Mouse (Mus musculus) lung, embryonic 16.5 days (tissue): ENCODE measurements at regions not wholly inside any gene's neighbourhood (a gene's known extent, or its start where the extent isn't known, plus 50 kb on each side); places are given as distances from the start of the nearest gene placed in this dataset.
A peak's percentile ranks its signal among the peaks of the same experiment; 100 is the strongest.

ENCODE experiments used
- ATAC-seq: fragments of 200-750 bp; cut with Nextera tagmentation; 2 replicates; pipeline ENCODE4 v1.8.0; 2017; ENCODE audit warnings: low read depth, mild to moderate bottlenecking, moderate library complexity
- H3K27ac ChIP-seq: fragments of 300-500 bp; sonication (generic); 2 replicates; pipeline ENCODE4 v1.5.1; 2014; ENCODE audit warnings: mild to moderate bottlenecking, control low read depth, low read length
- H3K27me3 ChIP-seq: fragments of 300-500 bp; sonication (generic); 2 replicates; pipeline ENCODE4 v1.6.1; 2014; ENCODE audit warnings: low read depth, low read length, mixed read lengths; ENCODE audit not compliant: control insufficient read depth, insufficient read depth
- H3K36me3 ChIP-seq: fragments of 300-500 bp; sonication (generic); 2 replicates; pipeline ENCODE4 v1.6.1; 2014; ENCODE audit warnings: low read length; ENCODE audit not compliant: control insufficient read depth, insufficient read depth
- H3K4me1 ChIP-seq: fragments of 300-500 bp; sonication (generic); replicated peaks from 2 replicates; pipeline ENCODE4 v1.6.1; 2014; ENCODE audit warnings: low read length, mixed read lengths; ENCODE audit not compliant: control insufficient read depth, insufficient read depth
- H3K4me2 ChIP-seq: fragments of 300-500 bp; sonication (generic); 2 replicates; pipeline ENCODE4 v1.6.1; 2014; ENCODE audit warnings: low read depth, low read length, control low read depth
- H3K4me3 ChIP-seq: fragments of 300-500 bp; sonication (generic); 2 replicates; pipeline ENCODE4 v1.5.1; 2014; ENCODE audit warnings: mild to moderate bottlenecking, low read length, control low read depth
- H3K9ac ChIP-seq: fragments of 300-500 bp; sonication (generic); 2 replicates; pipeline ENCODE4 v1.6.1; 2014; ENCODE audit warnings: low read length, control low read depth
- H3K9me3 ChIP-seq: fragments of 300-500 bp; sonication (generic); 2 replicates; pipeline ENCODE4 v1.6.1; 2016; ENCODE audit warnings: low read length; ENCODE audit not compliant: control insufficient read depth
- WGBS: fragments of 180-500 bp; shearing (Covaris S2); extraction: QIAGEN DNeasy Blood & Tissue Kit; methylation state at CpG from one replicate; pipeline ENCODE4 v1.1.7; 2014; 5-methylcytosine and 5-hydroxymethylcytosine counted together

GRCm38 (mm10) chr1:164538304-164539043 lies 80.3 kb upstream of the Atp1b1 start:
- Histone ChIP-seq H3K4me2 (no peak overlapping the region), H3K27ac (no peak overlapping the region), H3K9ac (no peak overlapping the region), H3K27me3 (no peaks in the 10 kb centered on the region), H3K36me3 (no peaks in the 10 kb centered on the region), H3K4me3 (no peak overlapping the region), H3K9me3 (no peaks in the 10 kb centered on the region), H3K4me1 (no peaks in the 10 kb centered on the region; the same call in 1 of the 2 replicates)
- 58% methylated on average over 5 of the region's 5 CpGs for WGBS
- no peak for ATAC-seq

DNA sequence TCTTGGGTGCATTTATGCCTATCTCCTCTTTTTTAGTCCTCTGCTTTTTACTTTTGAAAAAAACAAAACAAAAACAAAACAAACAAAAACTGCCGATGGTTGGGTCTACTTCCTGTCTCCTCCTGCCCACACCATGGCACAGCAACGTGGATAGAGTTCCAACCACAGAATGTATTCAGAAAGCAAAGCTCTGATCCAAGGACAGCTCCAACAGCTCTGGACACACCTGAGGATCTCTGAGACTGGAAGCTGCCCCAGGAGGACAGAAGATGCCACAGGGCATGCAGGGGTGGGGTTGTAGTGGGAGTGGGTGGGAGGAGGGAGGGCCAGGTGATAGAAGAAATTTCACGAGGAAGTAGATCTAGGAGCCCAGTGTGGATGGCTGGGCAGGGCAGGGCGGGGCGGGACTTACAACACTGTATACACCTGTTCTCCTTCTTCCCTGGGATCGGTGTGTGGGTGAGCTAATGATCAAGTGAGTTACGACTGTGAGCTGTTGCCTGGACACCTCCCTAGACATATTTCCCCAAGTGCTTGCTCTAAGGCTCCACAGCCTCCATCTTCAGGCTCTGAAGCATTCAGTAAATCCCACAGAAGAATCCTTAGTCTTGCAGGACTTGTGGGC lies 79.3 kb upstream of the Atp1b1 start:
- no peaks in the 10 kb centered on the region for H3K9me3 ChIP-seq
- H3K4me3 ChIP-seq = no peak overlapping the region
- WGBS = 56% methylated on average over 7 of the region's 7 CpGs
- no peak overlapping the region for H3K27ac ChIP-seq
- no peaks in the 10 kb centered on the region for H3K27me3 ChIP-seq
- H3K9ac ChIP-seq = no peak overlapping the region
- no peaks in the 10 kb centered on the region for H3K4me1 ChIP-seq
- ATAC-seq = no peak
- no peak overlapping the region for H3K4me2 ChIP-seq
- no peaks in the 10 kb centered on the region for H3K36me3 ChIP-seq

DNA sequence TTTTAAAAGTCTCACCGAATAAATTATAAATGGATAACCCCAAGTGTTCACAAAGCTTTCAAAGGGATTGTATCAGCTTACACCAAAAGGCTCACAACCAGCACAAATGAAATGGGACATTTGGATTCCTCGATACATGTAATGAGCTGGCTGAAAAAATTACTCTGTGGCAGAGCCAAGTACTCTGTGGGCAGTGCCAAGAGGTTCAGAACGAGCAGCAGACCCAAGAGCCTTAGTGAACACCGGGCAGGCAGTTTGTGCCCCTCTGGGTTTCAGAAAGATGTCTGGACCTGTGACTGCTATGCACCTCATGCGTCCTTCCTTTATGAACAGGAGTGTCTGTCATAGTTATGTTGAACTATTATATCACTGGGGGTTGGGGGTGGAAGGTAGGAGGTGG lies 74.0 kb upstream of the Atp1b1 start:
- no peaks in the 10 kb centered on the region for H3K9me3 ChIP-seq
- 78% methylated on average over 5 of the region's 5 CpGs for WGBS
- H3K36me3 ChIP-seq = no peaks in the 10 kb centered on the region
- no peak overlapping the region for H3K4me2 ChIP-seq
- H3K4me1 ChIP-seq = no peaks in the 10 kb centered on the region
- no peak overlapping the region for H3K27ac ChIP-seq
- H3K4me3 ChIP-seq = no peak overlapping the region
- H3K9ac ChIP-seq = no peak overlapping the region
- ATAC-seq = no peak
- no peaks in the 10 kb centered on the region for H3K27me3 ChIP-seq

DNA sequence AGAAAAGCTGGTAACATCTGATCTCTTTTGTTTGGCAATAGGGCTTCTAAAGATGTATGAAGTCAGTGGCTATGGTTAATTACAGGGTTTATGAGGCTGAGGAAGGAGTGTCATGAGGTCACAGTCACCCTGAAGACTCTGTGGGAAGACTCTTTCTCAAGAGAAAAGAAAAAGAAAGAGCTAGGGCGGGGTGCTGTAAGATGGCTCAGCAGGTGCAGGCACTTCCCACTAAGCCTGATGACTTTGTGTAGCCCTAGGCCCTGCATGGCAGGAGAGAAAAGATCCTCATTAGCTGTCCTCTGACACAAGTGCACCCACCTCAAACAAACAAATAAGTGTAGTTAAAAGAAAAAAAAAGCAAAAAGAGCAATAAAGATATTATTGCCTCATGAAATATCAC lies 73.6 kb upstream of the Atp1b1 start:
- no peaks in the 10 kb centered on the region for H3K4me1 ChIP-seq
- no peak overlapping the region for H3K4me3 ChIP-seq
- WGBS = 76% methylated on average over 1 of the region's 1 CpGs
- no peaks in the 10 kb centered on the region for H3K36me3 ChIP-seq
- no peak overlapping the region for H3K4me2 ChIP-seq
- H3K9me3 ChIP-seq = no peaks in the 10 kb centered on the region
- H3K27ac ChIP-seq = no peak overlapping the region
- H3K27me3 ChIP-seq = no peaks in the 10 kb centered on the region
- H3K9ac ChIP-seq = no peak overlapping the region
- ATAC-seq = no peak

DNA sequence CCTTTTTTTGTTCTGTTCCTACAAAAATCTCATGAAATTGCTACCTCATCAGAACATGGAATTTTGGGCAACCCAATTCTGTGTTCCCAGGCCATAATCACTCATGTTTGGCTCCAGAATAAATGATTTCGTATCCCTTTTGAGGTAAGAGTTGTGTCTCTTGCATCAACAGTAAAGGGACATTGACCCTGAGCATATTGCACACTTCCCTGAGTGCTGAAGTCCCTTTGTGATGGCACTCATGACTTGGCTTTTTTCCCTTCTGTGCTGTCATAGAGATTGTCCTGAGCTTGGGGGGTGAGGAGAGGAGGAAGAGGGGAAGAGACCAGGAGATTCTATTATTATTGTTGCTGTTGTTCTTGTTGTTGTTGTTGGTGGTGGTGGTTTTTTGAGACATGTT lies 68.6 kb upstream of the Atp1b1 start:
- 85% methylated on average over 1 of the region's 1 CpGs for WGBS
- Histone ChIP-seq H3K9me3 (no peaks in the 10 kb centered on the region), H3K27me3 (no peaks in the 10 kb centered on the region), H3K36me3 (no peaks in the 10 kb centered on the region), H3K4me1 (no peaks in the 10 kb centered on the region), H3K9ac (no peak overlapping the region), H3K4me3 (no peak overlapping the region), H3K4me2 (no peak overlapping the region), H3K27ac (no peak overlapping the region)
- ATAC-seq = no peak

DNA sequence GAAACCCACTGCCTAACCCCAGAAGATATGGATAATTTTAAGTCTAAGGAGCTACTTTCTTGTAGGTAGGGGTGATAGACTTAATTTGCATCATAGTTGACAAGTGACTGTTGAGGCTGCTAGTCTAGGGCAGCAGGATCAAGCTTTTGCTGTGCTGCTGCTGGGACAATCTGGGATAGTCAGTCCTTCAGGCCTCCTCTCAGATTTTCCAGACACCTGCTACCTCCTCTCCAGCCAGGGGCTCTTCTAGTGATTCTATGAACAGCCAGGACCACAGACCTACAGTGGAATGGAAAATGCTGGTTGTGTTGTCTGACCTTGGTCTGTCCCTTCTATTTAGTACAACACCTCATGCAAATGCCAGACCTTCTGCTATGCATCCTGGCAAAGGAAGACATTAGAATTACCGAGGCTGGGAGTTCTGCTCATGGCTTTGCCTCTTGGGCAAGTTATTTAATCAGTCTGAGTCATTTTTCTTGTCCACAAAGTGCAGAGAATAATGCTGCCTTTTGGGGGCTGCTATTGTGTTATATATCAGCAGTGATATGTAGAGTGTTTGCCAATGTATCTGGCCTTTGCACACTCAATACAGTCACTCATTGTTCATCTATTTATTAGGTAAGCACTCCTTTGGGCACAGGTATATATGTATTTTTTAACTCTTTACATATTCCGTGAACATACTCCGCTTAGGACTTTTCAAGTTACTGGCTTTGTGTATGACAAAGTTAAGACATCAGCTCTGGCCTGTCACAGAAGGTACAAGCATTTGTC lies 64.4 kb upstream of the Atp1b1 start:
- no peak overlapping the region for H3K4me2 ChIP-seq
- H3K4me3 ChIP-seq = no peak overlapping the region
- WGBS = 67% methylated on average over 3 of the region's 3 CpGs
- H3K27ac ChIP-seq = no peak overlapping the region
- H3K4me1 ChIP-seq = no peaks in the 10 kb centered on the region
- no peak for ATAC-seq
- H3K36me3 ChIP-seq = no peaks in the 10 kb centered on the region
- H3K9ac ChIP-seq = no peak overlapping the region
- H3K9me3 ChIP-seq = no peaks in the 10 kb centered on the region
- no peaks in the 10 kb centered on the region for H3K27me3 ChIP-seq

GRCm38 (mm10) chr1:164521371-164522130 lies 63.4 kb upstream of the Atp1b1 start:
- no peak overlapping the region for H3K9ac ChIP-seq
- peak overlapping the region; percentile 84 for H3K27ac ChIP-seq
- H3K4me3 ChIP-seq = no peak overlapping the region
- H3K9me3 ChIP-seq = no peaks in the 10 kb centered on the region
- H3K4me2 ChIP-seq = no peak overlapping the region
- no peaks in the 10 kb centered on the region for H3K27me3 ChIP-seq
- no peaks in the 10 kb centered on the region for H3K36me3 ChIP-seq
- ATAC-seq = peak; percentile 76
- 65% methylated on average over 6 of the region's 6 CpGs for WGBS
- no peaks in the 10 kb centered on the region for H3K4me1 ChIP-seq

- Histone ChIP-seq H3K4me3 (no peak overlapping the region), H3K9me3 (no peaks in the 10 kb centered on the region), H3K9ac (no peak overlapping the region), H3K36me3 (no peaks in the 10 kb centered on the region), H3K4me2 (no peak overlapping the region), H3K4me1 (no peaks in the 10 kb centered on the region), H3K27ac (no peak overlapping the region), H3K27me3 (no peaks in the 10 kb centered on the region)
- no peak for ATAC-seq
- 99% methylated on average over 3 of the region's 3 CpGs for WGBS
Observed at GRCm38 (mm10) chr1:164518866-164519265, 60.7 kb upstream of the Atp1b1 start.

DNA sequence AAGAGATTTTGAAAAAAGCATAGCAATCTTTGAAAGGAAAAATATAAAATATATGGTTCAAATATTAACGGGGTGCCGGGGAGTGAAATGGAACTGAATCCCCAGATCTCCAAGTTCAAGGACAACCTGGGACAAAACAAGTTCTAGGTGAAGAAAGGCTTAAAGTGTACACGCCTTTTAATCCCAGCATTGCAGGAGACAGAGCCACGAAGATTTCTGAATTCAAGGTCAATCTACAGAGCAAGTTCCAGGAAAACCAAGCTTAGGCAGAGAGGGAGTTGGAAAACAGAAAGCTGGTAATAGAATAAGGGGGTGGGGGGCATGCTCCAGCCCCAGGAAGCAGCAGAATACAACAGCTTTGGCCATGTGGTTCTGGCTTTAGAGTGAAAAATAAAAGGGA lies 60.2 kb upstream of the Atp1b1 start:
- 77% methylated on average over 4 of the region's 4 CpGs for WGBS
- Histone ChIP-seq H3K27me3 (no peaks in the 10 kb centered on the region), H3K9ac (no peak overlapping the region)

More for the DNA sequence above, 60.2 kb upstream of the Atp1b1 start:
- no peaks in the 10 kb centered on the region for H3K9me3 ChIP-seq
- H3K4me1 ChIP-seq = no peaks in the 10 kb centered on the region
- ATAC-seq = no peak
- no peak overlapping the region for H3K4me3 ChIP-seq
- no peak overlapping the region for H3K4me2 ChIP-seq
- no peak overlapping the region for H3K27ac ChIP-seq
- no peaks in the 10 kb centered on the region for H3K36me3 ChIP-seq
